Mouse (Mus musculus): ENCODE measurements around the gene Acot7. TPM values are rescaled to one million over a fixed set of nuclear protein-coding genes. Genes with fewer than 3 reads are reported as not detected.

The Acot7 gene
- polyA plus RNA-seq (2011; ENCODE audit: insufficient read depth, insufficient read length, low replicate concordance, missing spikeins) = 12.4 and 32.0 TPM in 2 replicates

- peak; percentile 22; the same call in 1 of the 2 replicates for TF ChIP-seq POLR2A (IDR thresholded peaks at IDR 0.05; ENCODE audit: borderline replicate concordance, control insufficient read depth, low read depth, low read length)
- no peak for TF ChIP-seq CTCF (IDR thresholded peaks at IDR 0.05; ENCODE audit: control insufficient read depth, insufficient read depth, low read length)
- peak within 1 kb of the TSS; percentile 73 for H3K4me3 ChIP-seq (replicated peaks; ENCODE audit: control insufficient read depth, low read depth, low read length)
- H3K27ac ChIP-seq (ENCODE audit: control insufficient read depth, insufficient read depth, low read depth, low read length, poor library complexity) = peak within 1 kb of the TSS; percentile 93
- peaks cover 2% of the 10 kb centered on the region; the same call in 1 of the 2 replicates for H3K4me1 ChIP-seq (ENCODE audit: control insufficient read depth, insufficient read depth, low read length)
- under 1% methylated on average over 98 of the region's 108 CpGs for WGBS
Observed at GRCm38 (mm10) chr4:152177537-152178343, at the start of gene Acot7. TSS of gene Acot7 (plus strand) at chr4:152178134.

GRCm38 (mm10) chr4:152128784-152129183, 49.1 kb upstream of the Acot7 start:
- no peak for TF ChIP-seq CTCF (IDR thresholded peaks at IDR 0.05; ENCODE audit: control insufficient read depth, insufficient read depth, low read length)
- TF ChIP-seq POLR2A (IDR thresholded peaks at IDR 0.05; ENCODE audit: borderline replicate concordance, control insufficient read depth, low read depth, low read length) = no peak
- 76% methylated on average over 5 of the region's 5 CpGs for WGBS
- H3K27ac ChIP-seq (ENCODE audit: control insufficient read depth, insufficient read depth, low read depth, low read length, poor library complexity) = no peak overlapping the region
- no peak overlapping the region for H3K4me3 ChIP-seq (replicated peaks; ENCODE audit: control insufficient read depth, low read depth, low read length)
- no peaks in the 10 kb centered on the region for H3K4me1 ChIP-seq (ENCODE audit: control insufficient read depth, insufficient read depth, low read length)

- Histone ChIP-seq H3K27ac (ENCODE audit: control insufficient read depth, insufficient read depth, low read depth, low read length, poor library complexity) (no peak overlapping the region), H3K4me3 (replicated peaks; ENCODE audit: control insufficient read depth, low read depth, low read length) (no peak overlapping the region), H3K4me1 (ENCODE audit: control insufficient read depth, insufficient read depth, low read length) (no peaks in the 10 kb centered on the region)
- TF ChIP-seq POLR2A (IDR thresholded peaks at IDR 0.05; ENCODE audit: borderline replicate concordance, control insufficient read depth, low read depth, low read length) (no peak), CTCF (IDR thresholded peaks at IDR 0.05; ENCODE audit: control insufficient read depth, insufficient read depth, low read length) (no peak)
- WGBS = 43% methylated on average over 13 of the region's 13 CpGs
Observed at GRCm38 (mm10) chr4:152129395-152129930, 48.5 kb upstream of the Acot7 start.

DNA sequence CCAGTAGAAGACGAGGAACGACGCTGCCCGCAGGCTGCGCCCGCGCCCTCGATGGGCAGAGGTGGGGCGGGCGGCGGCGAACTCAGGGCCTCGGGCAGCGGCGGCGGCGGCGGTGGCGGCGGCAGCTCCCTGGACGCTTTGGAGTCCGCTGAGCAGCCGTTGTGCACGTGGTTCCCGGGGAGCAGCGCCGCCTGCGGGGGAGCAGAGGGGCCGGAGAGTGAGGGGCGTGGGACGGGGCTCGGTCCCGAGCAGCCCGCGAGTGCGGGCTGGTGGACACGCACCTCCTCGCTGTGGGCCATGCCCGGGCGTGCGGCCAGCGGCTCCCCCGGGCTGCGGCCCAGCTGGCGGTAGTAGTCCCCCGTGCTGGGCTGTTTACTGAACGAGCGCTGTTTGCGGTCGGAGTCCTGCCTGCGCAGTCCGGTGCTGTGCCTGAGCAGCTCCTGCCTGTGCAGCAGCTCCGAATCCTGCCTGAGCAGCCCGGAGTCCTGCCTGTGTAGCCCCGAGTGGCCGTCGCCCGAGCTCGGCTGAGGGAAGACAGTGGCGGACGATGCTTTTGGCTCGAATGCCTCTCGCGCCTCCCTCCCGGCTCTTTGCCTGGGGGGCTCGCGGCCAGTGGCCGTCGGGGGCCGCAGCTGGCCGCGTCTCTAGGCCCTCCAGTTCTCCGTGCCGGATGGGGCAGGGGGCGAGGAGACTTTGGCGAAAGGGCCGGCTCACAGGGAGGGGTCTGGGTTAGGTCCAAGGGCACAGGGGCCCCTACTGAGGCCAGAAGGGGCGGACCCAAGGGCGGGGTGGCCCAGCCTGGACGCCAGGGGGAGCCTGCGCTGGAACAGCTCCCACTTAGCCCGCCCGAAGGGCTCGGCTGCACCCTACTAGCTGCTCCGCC, 46.9 kb upstream of the Acot7 start:
- H3K4me1 ChIP-seq (ENCODE audit: control insufficient read depth, insufficient read depth, low read length) = no peaks in the 10 kb centered on the region
- no peak overlapping the region for H3K4me3 ChIP-seq (replicated peaks; ENCODE audit: control insufficient read depth, low read depth, low read length)
- WGBS = under 1% methylated on average over 85 of the region's 85 CpGs
- no peak overlapping the region for H3K27ac ChIP-seq (ENCODE audit: control insufficient read depth, insufficient read depth, low read depth, low read length, poor library complexity)
- TF ChIP-seq CTCF (IDR thresholded peaks at IDR 0.05; ENCODE audit: control insufficient read depth, insufficient read depth, low read length) (peak; percentile 21; the same call in 1 of the 2 replicates), POLR2A (IDR thresholded peaks at IDR 0.05; ENCODE audit: borderline replicate concordance, control insufficient read depth, low read depth, low read length) (no peak)

- H3K27ac ChIP-seq (ENCODE audit: control insufficient read depth, insufficient read depth, low read depth, low read length, poor library complexity) = no peak overlapping the region
- 13% methylated on average over 50 of the region's 50 CpGs for WGBS
- H3K4me1 ChIP-seq (ENCODE audit: control insufficient read depth, insufficient read depth, low read length) = no peaks in the 10 kb centered on the region
- TF ChIP-seq CTCF (IDR thresholded peaks at IDR 0.05; ENCODE audit: control insufficient read depth, insufficient read depth, low read length) (no peak), POLR2A (IDR thresholded peaks at IDR 0.05; ENCODE audit: borderline replicate concordance, control insufficient read depth, low read depth, low read length) (no peak)
- no peak overlapping the region for H3K4me3 ChIP-seq (replicated peaks; ENCODE audit: control insufficient read depth, low read depth, low read length)
Observed at GRCm38 (mm10) chr4:152131809-152132771, 45.8 kb upstream of the Acot7 start.

DNA sequence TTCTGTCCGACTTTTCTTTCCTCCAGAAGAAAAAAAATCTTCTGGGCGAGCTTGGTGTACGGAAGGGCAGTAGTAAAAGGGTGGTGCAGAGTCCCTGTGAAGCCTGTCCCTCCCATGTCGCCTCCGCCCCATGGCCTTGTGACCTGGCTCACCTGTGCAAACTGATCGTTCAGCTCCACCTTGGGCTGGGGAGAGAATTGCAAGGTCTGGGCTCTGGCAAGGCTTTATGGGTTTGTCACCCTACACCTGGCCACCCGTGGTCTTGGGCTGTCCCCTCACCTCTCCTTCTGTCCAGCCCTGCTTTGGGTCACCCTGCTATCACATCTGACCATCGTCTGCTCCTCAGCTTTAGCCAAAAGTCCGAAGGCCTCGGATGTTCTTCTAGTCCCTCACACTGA, 45.2 kb upstream of the Acot7 start:
- H3K27ac ChIP-seq (ENCODE audit: control insufficient read depth, insufficient read depth, low read depth, low read length, poor library complexity) = no peak overlapping the region
- no peak for TF ChIP-seq CTCF (IDR thresholded peaks at IDR 0.05; ENCODE audit: control insufficient read depth, insufficient read depth, low read length)
- WGBS = 61% methylated on average over 10 of the region's 10 CpGs

DNA sequence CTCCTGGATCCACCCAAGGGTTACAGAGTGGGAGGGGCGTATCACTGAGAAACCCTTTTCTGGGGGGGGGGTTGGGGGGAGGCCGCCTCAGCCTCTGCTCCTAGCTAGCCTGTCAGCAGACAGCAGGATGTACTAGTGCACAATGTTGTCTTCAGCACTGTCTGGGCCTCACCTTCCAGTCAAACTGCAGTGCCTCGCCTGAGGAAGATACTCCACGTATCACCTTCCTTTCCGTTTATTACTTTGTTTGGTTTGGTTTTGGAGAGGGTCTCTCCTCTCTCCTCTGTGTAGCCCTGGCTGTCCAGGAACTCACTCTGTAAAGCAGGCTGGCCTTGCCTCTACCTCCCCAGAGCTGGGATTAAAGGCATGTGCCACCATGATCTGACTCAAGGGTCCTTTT, 44.7 kb upstream of the Acot7 start:
- TF ChIP-seq POLR2A (IDR thresholded peaks at IDR 0.05; ENCODE audit: borderline replicate concordance, control insufficient read depth, low read depth, low read length) (no peak), CTCF (IDR thresholded peaks at IDR 0.05; ENCODE audit: control insufficient read depth, insufficient read depth, low read length) (no peak)
- Histone ChIP-seq H3K4me3 (replicated peaks; ENCODE audit: control insufficient read depth, low read depth, low read length) (no peak overlapping the region), H3K27ac (ENCODE audit: control insufficient read depth, insufficient read depth, low read depth, low read length, poor library complexity) (no peak overlapping the region), H3K4me1 (ENCODE audit: control insufficient read depth, insufficient read depth, low read length) (peaks cover under 1% of the 10 kb centered on the region; the same call in 1 of the 2 replicates)
- WGBS = 70% methylated on average over 5 of the region's 5 CpGs

More for the DNA sequence above, 45.2 kb upstream of the Acot7 start:
- H3K4me3 ChIP-seq (replicated peaks; ENCODE audit: control insufficient read depth, low read depth, low read length) = no peak overlapping the region
- H3K4me1 ChIP-seq (ENCODE audit: control insufficient read depth, insufficient read depth, low read length) = no peaks in the 10 kb centered on the region
